Mouse (Mus musculus): ENCODE measurements around the gene Lmtk2. TPM values are rescaled to one million over a fixed set of nuclear protein-coding genes. Genes with fewer than 3 reads are reported as not detected.

The Lmtk2 gene
- total RNA-seq (2023), result 10 to 100 TPM; 32.9 to 36.5 TPM

GRCm38 (mm10) chr5:144100149-144100935 is at the start of gene Lmtk2:
Gene Lmtk2, plus strand, starts transcription at chr5:144100436.

DNA sequence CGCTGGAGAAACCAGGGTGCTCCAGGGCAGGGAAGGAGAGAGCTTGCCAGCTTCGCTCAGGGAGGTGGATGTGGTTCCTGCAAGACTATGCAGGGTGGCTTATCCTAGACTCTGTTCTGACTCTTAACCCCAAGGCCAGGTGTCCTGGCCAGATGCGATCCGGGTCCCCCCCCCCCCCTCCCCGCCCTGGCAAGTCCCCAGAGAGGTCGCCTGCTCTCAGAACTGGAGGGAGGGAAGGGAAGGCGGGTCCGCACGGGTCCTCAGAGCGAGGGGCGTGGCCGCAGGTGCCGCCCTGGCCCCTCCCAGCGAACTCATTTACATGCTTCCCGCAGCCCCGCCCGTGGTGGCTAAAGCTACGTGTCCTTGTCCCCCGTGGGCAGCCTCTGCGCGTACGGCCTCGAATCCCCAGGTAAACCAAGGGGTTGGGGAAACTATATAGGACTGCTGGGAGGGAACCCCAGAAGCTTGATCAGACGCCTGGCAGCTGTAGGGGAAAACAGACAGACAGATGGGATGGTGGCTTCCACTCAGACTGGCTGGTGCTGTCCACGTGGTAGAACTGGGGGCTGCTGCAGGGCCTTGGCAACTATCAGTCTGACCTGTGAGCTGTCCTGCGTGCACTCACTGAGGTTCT is 89.8 kb downstream of the Lmtk2 start, which contains the start of gene Bhlha15:
Bhlha15 (plus strand) TSS at position 337 of the 634 bp plus-strand sequence.

DNA sequence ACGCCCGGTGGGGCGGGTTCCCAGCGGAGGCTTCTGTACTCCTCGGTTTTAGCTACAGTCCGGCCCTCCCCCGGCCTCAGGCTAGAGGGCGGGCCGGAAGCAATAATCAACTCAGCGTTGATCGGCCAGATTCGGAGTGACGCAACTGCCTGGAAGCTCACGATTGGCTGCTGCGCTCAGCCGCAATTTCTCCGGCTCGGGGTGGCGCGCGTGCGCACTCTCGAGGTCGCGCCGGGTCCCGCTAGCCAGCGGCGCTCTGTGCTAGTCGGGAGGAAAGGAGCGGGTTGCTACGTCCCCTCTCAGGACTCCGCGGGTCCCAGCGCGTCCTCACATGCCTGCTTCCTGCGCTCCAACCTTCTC is 123.2 kb downstream of the Lmtk2 start, which contains the start of gene Tecpr1:
Tecpr1 (minus strand) TSS at position 113 of the 360 bp plus-strand sequence.

Other genes with a start within 250 kb of the Lmtk2 start
- gene Ankrd61, start 202.8 kb upstream of the Lmtk2 start, total RNA-seq (2023), result under 1 TPM in 1 of 2 experiments, not detected in 1; 0.93 TPM
- gene Aimp2, start 190.6 kb upstream of the Lmtk2 start, total RNA-seq (2023), result 10 to 100 TPM; 31.0 to 32.3 TPM
- 10 to 100 TPM; 34.1 to 41.9 TPM for gene Pms2, start 190.5 kb upstream of the Lmtk2 start, total RNA-seq (2023)
- gene Gm42421, start 172.3 kb upstream of the Lmtk2 start, total RNA-seq (2023), result 1 to 10 TPM; 1.1 to 1.2 TPM
- gene Rsph10b, start 167.4 kb upstream of the Lmtk2 start, total RNA-seq (2023), result 1 to 10 TPM in 1 of 2 experiments, under 1 TPM in 1; 0.44 to 1.0 TPM
- gene Ccz1, start 85.6 kb upstream of the Lmtk2 start, total RNA-seq (2023), result 10 to 100 TPM; 69.7 to 75.4 TPM
- not detected for gene Ocm, start 73.8 kb upstream of the Lmtk2 start, total RNA-seq (2023)
- gene Bhlha15, start 89.8 kb downstream of the Lmtk2 start, total RNA-seq (2023), result 1 to 10 TPM; 1.0 to 1.3 TPM
- gene Tecpr1, start 123.2 kb downstream of the Lmtk2 start, total RNA-seq (2023), result 100 to 1,000 TPM; 405 to 418 TPM
- 10 to 100 TPM; 37.6 to 38.5 TPM for gene Bri3, start 144.0 kb downstream of the Lmtk2 start, total RNA-seq (2023)